Mouse (Mus musculus) ZHBTc4 (cell line): ENCODE measurements around the gene Fbxl13.
"Not testable (repeated sequence)": the region's sequence is repeated elsewhere in the genome, so short reads cannot be mapped to it uniquely, and the experiment has no call there.

ENCODE experiments used
- DNase-seq: peaks from one replicate; pipeline ENCODE4 v3.0.0-alpha.2; 2011; ENCODE audit warnings: low read depth, low spot score

Fbxl13 gene

GRCm38 (mm10) chr5:21656912-21657311 lies 11.5 kb upstream of the Fbxl13 start:
- DNase-seq: no peak

- DNase-seq: peak; percentile 61
Measured at GRCm38 (mm10) chr5:21651885-21652612, 6.6 kb upstream of the Fbxl13 start.

GRCm38 (mm10) chr5:21650736-21651135 lies 5.3 kb upstream of the Fbxl13 start:
- peak; percentile 64 for DNase-seq

GRCm38 (mm10) chr5:21646133-21646491 lies 678 bp upstream of the Fbxl13 start:
- no peak for DNase-seq

- DNase-seq: no peak
Measured at GRCm38 (mm10) chr5:21644891-21645438, 469 bp downstream of the Fbxl13 start.

- DNase-seq: no peak
Measured at GRCm38 (mm10) chr5:21643606-21644005, 1.8 kb downstream of the Fbxl13 start.

- peak; percentile 22 for DNase-seq
Measured at GRCm38 (mm10) chr5:21640961-21641360, 4.5 kb downstream of the Fbxl13 start.

GRCm38 (mm10) chr5:21625916-21626315 lies 19.5 kb downstream of the Fbxl13 start:
- no peak for DNase-seq

- DNase-seq: no peak
Measured at GRCm38 (mm10) chr5:21616450-21617009, 28.9 kb downstream of the Fbxl13 start.

GRCm38 (mm10) chr5:21614299-21614698 lies 31.1 kb downstream of the Fbxl13 start:
- not testable (repeated sequence) for DNase-seq

GRCm38 (mm10) chr5:21610996-21611395 lies 34.4 kb downstream of the Fbxl13 start:
- DNase-seq: no peak

GRCm38 (mm10) chr5:21608311-21609304 lies 36.8 kb downstream of the Fbxl13 start:
- no peak for DNase-seq

- no peak for DNase-seq
Measured at GRCm38 (mm10) chr5:21605936-21606335, 39.5 kb downstream of the Fbxl13 start.

GRCm38 (mm10) chr5:21599961-21600360 lies 45.5 kb downstream of the Fbxl13 start:
- no peak for DNase-seq

GRCm38 (mm10) chr5:21599536-21599935 lies 45.9 kb downstream of the Fbxl13 start:
- DNase-seq: not testable (repeated sequence)

- no peak for DNase-seq
Measured at GRCm38 (mm10) chr5:21593201-21593709, 52.2 kb downstream of the Fbxl13 start.

- DNase-seq: no peak
Measured at GRCm38 (mm10) chr5:21592106-21592505, 53.3 kb downstream of the Fbxl13 start.

GRCm38 (mm10) chr5:21588220-21588619 lies 57.2 kb downstream of the Fbxl13 start:
- peak; percentile 20 for DNase-seq

- DNase-seq: peak; percentile 66
Measured at GRCm38 (mm10) chr5:21587683-21588082, 57.8 kb downstream of the Fbxl13 start.

- DNase-seq: peak; percentile 71
Measured at GRCm38 (mm10) chr5:21586763-21587162, 58.7 kb downstream of the Fbxl13 start.

GRCm38 (mm10) chr5:21578136-21578535 lies 67.3 kb downstream of the Fbxl13 start:
- DNase-seq: no peak

- no peak for DNase-seq
Measured at GRCm38 (mm10) chr5:21575210-21575550, 70.3 kb downstream of the Fbxl13 start.
